Mouse (Mus musculus): ENCODE measurements around the gene Fermt3.
A peak's percentile ranks its signal among the peaks of the same experiment; 100 is the strongest.

The Fermt3 gene

DNA sequence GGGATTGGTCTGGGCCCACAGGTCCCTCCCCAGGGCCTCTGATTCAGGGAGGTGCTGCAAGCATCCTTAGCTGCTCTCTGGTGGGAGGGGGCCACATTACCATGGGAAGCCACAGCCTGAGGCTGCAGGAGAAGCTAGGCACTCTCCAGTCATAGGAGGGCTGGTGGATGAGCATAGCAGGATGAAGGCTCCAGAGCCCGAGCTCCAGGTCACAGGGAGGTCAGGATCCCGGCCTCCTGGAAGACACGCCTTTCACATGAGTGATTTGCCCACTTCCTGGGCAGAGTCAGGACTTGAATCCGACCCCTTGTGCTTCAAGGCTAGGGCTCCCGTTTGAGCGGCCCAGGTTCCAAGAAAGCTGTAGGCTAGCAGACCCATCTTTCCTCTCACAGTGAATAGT is 47.6 kb downstream of the Fermt3 start:
- no peak for DNase-seq (ENCODE audit: low read depth)

DNA sequence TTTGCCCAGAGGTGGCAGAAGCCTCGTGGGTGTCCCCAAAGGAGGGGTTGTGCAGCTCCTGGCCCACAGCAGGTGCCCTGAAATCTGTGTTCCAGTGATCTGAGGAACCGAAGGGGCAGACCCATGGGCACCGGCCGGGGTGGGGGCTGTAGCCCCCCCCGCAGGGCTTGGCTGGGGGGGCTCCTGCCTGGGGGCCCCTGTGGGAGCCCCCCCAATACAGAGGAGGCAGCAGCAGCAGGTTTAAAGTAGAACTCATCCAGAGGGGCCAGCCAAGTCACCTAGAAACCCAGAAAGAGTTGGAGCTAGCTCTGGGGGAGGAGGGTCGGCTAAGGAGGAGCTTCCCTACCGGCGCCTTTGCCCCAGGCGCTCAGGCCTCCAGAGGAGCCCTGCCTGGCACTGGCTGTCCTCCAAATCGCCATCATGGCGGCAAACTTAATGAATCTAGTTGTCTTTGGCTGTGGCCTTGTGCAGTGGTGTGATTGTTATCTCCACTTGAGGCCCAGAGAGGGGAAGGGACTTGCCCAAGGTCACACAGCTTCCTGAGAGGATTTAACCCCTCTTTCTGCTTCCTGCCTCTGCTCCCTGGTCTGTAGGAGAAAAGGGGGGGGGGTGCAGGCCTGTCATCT is 48.7 kb downstream of the Fermt3 start:
- no peak for DNase-seq (ENCODE audit: low read depth)

DNA sequence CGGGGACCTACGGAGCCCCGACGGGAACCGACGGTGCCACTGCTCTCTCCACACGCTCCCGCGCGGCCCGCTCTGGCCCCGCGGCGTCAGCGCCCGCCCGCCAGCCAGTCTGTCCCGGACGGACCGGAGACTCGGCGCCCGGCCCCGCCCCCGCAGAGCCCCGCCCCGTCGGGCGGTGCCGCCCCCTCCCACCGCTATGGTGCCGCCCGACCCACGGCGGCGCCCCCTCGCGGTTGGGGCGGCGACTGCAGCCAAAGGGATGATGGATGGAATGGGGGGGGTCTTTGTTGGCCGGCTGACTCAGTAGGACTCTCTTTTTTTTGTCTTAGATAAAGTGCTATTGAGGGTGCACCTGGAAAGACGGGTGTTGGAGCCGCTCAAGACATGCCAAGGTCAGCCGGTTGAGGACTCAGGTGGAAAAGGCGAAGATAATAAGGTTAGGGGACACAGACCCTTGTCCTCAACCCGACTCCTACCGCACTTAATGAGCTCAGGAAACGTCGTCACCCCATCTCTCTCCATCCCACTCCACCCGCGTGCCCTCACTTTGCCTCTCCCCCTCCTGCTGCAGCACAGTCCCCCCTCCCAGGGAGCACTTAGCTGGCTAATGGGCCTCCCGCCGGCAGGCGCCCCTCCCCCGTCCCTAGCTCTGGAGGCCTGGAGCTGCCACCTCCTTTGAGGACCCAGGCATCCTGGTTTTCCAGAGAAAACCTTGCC is 49.4 kb downstream of the Fermt3 start:
- DNase-seq (ENCODE audit: low read depth) = no peak

DNA sequence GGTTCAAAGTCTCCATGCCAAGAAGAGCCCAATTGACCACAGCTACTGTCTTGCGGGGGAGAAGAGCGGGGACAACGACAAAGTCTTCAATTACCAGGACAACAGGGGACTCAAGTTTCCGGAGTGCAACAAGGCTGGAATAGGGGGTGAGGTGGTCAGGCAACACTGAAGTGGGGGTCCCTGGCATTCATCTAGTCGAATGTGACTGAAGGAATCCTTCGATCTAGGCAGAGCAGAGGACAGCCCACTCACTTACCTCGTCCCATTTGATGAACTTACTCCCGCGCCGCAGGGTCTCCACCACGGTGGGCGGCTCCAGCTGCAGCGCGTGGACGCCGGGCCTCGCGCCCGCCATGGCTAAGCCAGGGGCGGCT is 50.0 kb downstream of the Fermt3 start:
- DNase-seq (ENCODE audit: low read depth) = no peak

DNA sequence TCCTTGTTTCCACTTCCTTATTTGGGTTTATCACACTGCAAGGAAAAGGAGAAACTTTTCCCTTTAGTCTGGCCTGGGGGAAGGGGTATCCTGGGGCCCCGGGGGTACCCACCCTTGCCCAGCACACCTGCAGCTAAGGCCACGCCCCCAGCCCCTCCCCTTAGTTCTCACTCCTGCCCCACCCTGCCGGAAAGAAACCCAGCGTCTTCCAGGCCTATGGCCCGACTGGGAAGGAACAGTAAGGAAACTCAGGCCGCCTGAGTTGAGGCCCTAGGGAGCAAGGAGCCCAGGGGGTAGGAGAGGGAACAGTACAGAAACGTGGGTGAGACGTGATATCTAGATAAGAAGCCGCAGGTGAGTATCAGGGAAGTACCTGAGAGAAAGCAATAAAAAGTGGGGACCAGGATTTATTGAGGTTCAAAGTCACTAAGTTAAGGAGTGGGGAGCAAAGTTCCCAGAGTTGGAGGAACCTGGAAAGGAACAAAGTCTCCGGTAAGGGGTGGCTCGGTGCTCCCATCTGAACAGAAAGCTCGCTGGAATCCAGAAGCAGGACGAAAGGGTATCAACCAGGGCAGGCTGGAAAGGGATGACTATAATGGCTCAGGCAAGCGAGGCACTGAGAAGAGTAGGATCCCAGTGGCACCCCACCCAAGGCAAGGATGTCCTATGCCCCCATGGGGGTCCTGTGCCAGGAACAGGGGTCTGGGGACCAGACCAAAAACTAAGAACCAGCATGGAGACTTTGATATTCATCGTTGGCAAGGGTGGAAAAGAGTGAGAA is 50.6 kb downstream of the Fermt3 start:
- no peak for DNase-seq (ENCODE audit: low read depth)

DNA sequence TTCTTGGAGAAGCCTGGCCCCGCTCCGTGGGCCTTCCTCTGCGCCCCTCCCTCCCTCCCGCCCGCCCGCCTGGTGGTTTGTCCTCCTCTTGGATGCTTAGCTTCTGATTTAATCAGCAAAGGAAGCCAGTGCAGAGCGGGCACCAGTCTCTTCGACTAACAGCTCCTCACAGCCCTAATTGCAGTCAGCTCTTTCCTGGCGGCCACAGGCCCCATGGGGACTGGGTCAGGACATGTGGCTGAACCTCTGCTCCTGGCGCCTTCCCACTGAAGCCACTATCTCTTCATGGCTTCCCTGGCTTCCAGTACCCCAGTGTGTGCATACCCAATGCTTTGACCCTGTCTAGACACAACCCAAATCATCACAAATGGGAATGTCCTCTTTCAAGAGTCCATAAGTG is 62.8 kb downstream of the Fermt3 start:
- no peak for DNase-seq (ENCODE audit: low read depth)

DNA sequence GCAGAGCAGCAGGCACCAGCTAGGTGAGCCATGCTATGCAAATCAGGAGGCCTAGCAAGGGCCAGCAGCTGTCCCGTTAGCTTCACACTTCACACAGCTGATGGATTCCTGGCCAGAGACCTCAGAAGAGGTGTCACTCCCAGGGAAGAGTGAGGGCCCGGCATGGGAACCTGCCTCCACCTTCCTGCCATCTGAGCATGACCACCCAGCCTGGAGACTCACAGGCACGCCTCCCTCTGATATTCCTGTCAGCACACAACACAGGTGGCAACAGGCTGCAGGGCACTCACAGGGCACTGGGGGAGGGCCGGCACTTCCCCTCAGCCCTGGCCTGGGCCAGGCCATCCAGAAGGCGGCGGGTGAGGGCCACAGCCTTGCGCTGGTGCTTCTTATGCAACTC is 63.8 kb downstream of the Fermt3 start:
- DNase-seq (ENCODE audit: low read depth) = no peak

DNA sequence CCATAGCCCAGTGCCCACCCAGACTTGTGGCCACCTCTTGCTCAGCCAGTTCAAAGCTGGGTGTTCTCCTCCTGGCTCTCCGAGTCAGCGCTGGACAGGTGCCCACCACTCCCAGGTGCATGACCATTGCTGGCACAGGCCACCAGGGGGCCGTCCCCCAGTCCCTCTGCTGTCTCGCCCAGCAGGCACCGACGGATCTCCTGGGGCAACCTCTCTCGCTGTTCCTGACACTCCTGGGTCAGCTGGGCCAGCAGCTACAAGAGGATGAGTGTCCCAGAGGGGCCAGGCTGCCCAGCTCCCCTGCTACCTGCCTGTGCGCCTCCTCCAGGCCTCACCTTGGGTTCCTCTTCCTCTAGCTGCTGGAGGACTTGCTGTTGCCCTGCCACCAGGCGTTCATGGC is 65.2 kb downstream of the Fermt3 start:
- no peak for DNase-seq (ENCODE audit: low read depth)

DNA sequence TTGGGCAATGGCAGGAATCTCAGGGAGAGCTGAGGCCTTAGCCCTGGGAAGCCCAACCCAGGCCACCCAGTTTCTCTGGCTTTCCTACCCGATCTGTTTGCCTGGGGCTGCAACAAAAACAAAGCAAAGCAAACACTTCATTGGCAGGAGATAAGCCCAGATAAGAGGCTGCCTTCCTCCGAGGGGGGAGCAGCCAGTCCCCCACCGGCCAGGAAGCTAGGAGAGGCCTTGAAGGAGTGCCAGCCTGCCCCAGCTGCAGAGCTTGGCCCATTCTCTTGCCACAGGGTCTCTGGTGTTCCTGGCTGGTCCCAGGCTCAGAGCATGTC is 66.6 kb downstream of the Fermt3 start:
- no peak for DNase-seq (ENCODE audit: low read depth)

DNA sequence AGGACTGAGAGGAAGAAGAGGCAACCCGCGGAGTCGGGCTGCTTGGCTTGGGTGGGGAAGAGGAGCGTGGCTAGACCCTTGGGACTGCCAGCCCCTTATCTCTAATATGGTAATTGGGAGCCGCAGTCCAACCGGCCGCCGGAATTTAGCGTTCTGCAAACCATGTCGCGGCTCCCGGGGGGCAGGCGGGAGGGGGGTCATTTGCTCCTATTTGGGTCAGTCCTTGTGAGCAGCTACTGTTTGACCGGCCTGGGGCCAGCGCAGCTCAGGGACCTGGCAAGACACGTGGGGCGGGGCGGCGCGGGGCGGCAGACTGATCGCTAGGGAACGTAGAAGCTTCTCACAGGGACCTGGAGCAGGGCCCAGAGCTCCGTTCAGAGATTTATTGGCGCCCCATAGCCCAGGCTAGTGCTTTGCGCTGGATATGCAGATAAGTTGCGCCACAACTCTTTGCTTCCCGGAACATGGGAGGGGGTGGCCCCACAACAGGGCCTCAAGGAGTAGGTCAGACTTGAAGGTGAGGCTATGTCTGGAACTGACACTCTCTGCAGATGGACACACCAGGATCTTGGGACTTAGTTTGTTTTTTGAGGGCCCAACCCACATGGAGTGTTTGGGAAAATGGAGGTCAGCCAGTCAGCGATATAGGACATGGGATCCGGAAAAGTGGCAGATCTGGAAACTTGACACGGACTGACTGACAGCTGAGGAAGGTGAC is 67.1 kb downstream of the Fermt3 start:
- DNase-seq (ENCODE audit: low read depth) = no peak

DNA sequence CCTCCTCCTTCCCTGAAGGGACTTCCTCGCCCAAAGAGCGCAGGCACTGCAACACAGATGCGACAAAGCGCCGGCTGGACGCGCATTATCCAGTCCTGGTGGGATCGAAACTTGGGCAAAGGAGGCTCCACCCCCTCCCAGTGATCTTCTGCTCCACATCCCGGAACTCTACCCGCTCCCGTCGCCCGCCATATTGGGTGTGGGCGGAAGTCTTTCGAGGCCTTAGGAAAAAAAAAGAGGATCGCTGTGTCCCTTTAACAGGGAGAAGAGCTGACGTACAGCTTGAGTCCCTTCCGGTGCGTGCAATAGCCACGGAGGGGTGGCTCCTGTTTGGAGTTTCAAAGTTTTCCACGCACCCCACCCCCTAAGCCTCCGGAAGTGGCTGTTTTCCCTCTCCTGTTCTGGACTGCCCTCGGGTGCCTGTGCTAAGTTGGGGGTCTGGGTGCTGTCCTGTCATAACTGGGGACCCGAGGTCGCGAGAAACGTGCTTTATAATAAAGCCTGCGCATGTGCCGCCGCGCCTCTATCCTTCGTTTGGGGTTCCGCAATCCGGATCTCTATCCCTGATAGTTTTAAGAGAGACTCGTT is 67.8 kb downstream of the Fermt3 start:
- peak; percentile 77 for DNase-seq (ENCODE audit: low read depth)

DNA sequence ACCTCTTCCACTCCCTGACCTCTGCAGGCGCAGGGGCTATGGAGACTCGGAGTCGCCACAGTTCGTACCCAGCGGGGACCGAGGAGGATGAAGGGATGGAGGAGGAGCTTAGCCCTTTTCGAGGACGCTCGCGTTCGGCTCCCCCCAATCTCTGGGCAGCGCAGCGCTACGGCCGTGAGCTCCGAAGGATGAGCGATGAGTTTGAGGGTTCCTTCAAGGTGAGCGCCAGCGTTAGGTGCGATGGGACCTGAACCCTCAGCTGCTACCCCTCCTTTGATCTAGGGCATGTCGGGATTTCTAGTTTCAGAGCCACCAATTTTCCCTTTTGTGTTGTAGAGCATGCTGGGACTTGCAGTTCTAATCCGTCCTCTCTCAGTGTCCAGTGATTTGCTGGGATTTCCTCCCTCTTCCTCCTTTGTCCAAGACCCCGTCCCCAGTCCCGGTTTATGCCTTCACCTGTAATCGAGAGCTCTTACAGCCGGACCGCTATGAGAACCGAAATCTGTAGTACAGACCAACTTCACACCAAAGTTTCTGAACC is 68.6 kb downstream of the Fermt3 start:
- DNase-seq (ENCODE audit: low read depth) = no peak

DNA sequence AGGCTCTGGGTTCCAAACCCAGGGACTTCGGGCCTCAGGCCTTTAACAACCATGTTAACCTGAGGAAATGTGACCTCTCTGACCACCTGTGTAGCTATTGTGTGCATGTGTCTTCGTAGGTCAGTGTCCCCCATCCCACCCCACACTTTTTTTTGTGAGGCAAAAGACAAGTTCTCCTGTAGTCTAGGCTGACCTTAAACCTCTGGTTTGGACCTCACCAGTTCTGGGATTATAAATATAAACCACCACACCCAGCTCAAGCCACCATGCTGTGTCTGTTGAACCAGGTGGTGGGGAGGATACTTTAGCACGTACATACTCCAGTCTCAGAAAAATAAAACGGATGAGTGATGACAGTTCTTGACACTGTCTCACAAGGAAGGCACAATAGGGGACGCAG is 69.3 kb downstream of the Fermt3 start:
- DNase-seq (ENCODE audit: low read depth) = no peak

DNA sequence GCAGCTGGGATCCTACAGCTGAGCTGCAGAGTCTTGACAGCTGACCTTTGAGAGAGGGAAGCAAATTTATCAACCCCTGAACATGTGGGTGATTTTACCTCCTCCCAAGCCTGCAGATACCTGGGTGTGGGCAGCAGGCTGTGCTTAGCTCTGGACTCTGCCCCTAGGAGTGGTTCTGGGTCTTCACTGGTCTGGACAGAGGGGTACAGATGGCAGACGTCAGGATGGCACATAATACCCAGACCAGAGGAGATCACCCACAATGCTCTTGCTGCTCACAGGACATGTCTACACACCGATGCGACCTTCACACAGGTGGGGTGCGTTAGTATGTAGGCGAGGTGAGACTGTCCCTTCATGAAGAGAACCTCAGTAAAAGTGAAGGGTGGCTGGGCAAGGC is 69.7 kb downstream of the Fermt3 start:
- DNase-seq (ENCODE audit: low read depth) = no peak

All from c-Kit-positive CD71-negative TER-119-negative erythroid progenitor cells, embryonic 14.5 days (primary cell).